Mouse (Mus musculus): Measurements from ENCODE around the gene Ubl7. TPM values are rescaled to one million over a fixed set of nuclear protein-coding genes. Genes with fewer than 3 reads are reported as not detected.
A peak's percentile ranks its signal among the peaks of the same experiment; 100 is the strongest.

The Ubl7 gene
- total RNA-seq, 4 experiments from 2014 or later, result 85.6 to 97.1 (median 88.7) TPM

- no peak for DNase-seq
Observed at GRCm38 (mm10) chr9:57921491-57922060, 10.8 kb downstream of the Ubl7 start.

- DNase-seq, result no peak
Observed at GRCm38 (mm10) chr9:57922381-57922780, 11.6 kb downstream of the Ubl7 start.

- no peak for DNase-seq
Observed at GRCm38 (mm10) chr9:57923046-57923445, 12.3 kb downstream of the Ubl7 start.

- DNase-seq, result no peak
Observed at GRCm38 (mm10) chr9:57931166-57931767, 20.5 kb downstream of the Ubl7 start.

- DNase-seq, result no peak
Observed at GRCm38 (mm10) chr9:57932253-57932652, 21.5 kb downstream of the Ubl7 start.

GRCm38 (mm10) chr9:57932831-57933602 is 22.2 kb downstream of the Ubl7 start:
- no peak for DNase-seq

- DNase-seq, result peak; percentile 75
Observed at GRCm38 (mm10) chr9:57935683-57936437, 25.1 kb downstream of the Ubl7 start.

GRCm38 (mm10) chr9:57937171-57937570 is 26.4 kb downstream of the Ubl7 start:
- no peak for DNase-seq

GRCm38 (mm10) chr9:57937651-57938050 is 26.9 kb downstream of the Ubl7 start:
- DNase-seq, result no peak

GRCm38 (mm10) chr9:57938225-57939055 is 27.7 kb downstream of the Ubl7 start:
- DNase-seq, result no peak

- DNase-seq, result peak; percentile 54
Observed at GRCm38 (mm10) chr9:57939431-57940348, 28.9 kb downstream of the Ubl7 start, which contains the start of gene Sema7a. Gene Sema7a, plus strand, starts transcription at chr9:57940112.

- DNase-seq, result no peak
Observed at GRCm38 (mm10) chr9:57940349-57940794, 29.6 kb downstream of the Ubl7 start.

GRCm38 (mm10) chr9:57940861-57941638 is 30.3 kb downstream of the Ubl7 start:
- no peak for DNase-seq

- no peak for DNase-seq
Observed at GRCm38 (mm10) chr9:57942039-57942438, 31.3 kb downstream of the Ubl7 start.

- DNase-seq, result no peak
Observed at GRCm38 (mm10) chr9:57943067-57943466, 32.3 kb downstream of the Ubl7 start.

- no peak for DNase-seq
Observed at GRCm38 (mm10) chr9:57944572-57944971, 33.8 kb downstream of the Ubl7 start.

- no peak for DNase-seq
Observed at GRCm38 (mm10) chr9:57945771-57946616, 35.2 kb downstream of the Ubl7 start.

GRCm38 (mm10) chr9:57947381-57948030 is 36.7 kb downstream of the Ubl7 start:
- DNase-seq, result no peak

All from adrenal gland, adult 8-10 months (tissue).